Mouse (Mus musculus) NIH3T3 (cell line): Measurements from ENCODE around the gene Cby1.
"Not testable (repeated sequence)": the region's sequence is repeated elsewhere in the genome, so short reads cannot be mapped to it uniquely, and the experiment has no call there.

Source experiments
- DNase-seq: peaks from one replicate; pipeline ENCODE4 v3.0.0-alpha.2; 2012; ENCODE audit warnings: low read depth

Cby1 gene

GRCm38 (mm10) chr15:79658531-79659375 lies at the start of gene Cby1, which contains the start of gene Fam227a:
Gene Cby1, plus strand, starts transcription at chr15:79659199.
Gene Fam227a, minus strand, starts transcription at chr15:79658956.
- DNase-seq, result peak; percentile 97

GRCm38 (mm10) chr15:79609226-79609625 lies 49.8 kb upstream of the Cby1 start:
- DNase-seq, result no peak

GRCm38 (mm10) chr15:79615501-79615900 lies 43.5 kb upstream of the Cby1 start:
- DNase-seq, result no peak

GRCm38 (mm10) chr15:79616729-79617128 lies 42.3 kb upstream of the Cby1 start:
- peak; percentile 38 for DNase-seq

- no peak for DNase-seq
These were observed 41.9 kb upstream of the Cby1 start for GRCm38 (mm10) chr15:79617135-79617534.

- DNase-seq, result no peak
These were observed 40.5 kb upstream of the Cby1 start for GRCm38 (mm10) chr15:79618456-79618855.

- no peak for DNase-seq
These were observed 39.1 kb upstream of the Cby1 start for GRCm38 (mm10) chr15:79619770-79620414.

- DNase-seq, result no peak
These were observed 28.5 kb upstream of the Cby1 start for GRCm38 (mm10) chr15:79630471-79630870.

GRCm38 (mm10) chr15:79641135-79641817 lies 17.7 kb upstream of the Cby1 start:
- peak; percentile 27 for DNase-seq

- DNase-seq, result no peak
These were observed 13.5 kb upstream of the Cby1 start for GRCm38 (mm10) chr15:79645483-79645882.

- no peak for DNase-seq
These were observed 10.9 kb upstream of the Cby1 start for GRCm38 (mm10) chr15:79648130-79648529.

- peak; percentile 31 for DNase-seq
These were observed 8.4 kb upstream of the Cby1 start for GRCm38 (mm10) chr15:79650569-79650968.

- peak; percentile 57 for DNase-seq
These were observed 7.5 kb upstream of the Cby1 start for GRCm38 (mm10) chr15:79651481-79651880.

GRCm38 (mm10) chr15:79656451-79656850 lies 2.5 kb upstream of the Cby1 start:
- no peak for DNase-seq

- peak; percentile 95 for DNase-seq
These were observed 1.0 kb upstream of the Cby1 start for GRCm38 (mm10) chr15:79657837-79658530.

GRCm38 (mm10) chr15:79661852-79662251 lies 2.9 kb downstream of the Cby1 start:
- DNase-seq, result peak; percentile 62

- no peak for DNase-seq
These were observed 5.7 kb downstream of the Cby1 start for GRCm38 (mm10) chr15:79664666-79665065.

GRCm38 (mm10) chr15:79669195-79669594 lies 10.2 kb downstream of the Cby1 start:
- peak; percentile 41 for DNase-seq

- DNase-seq, result peak; percentile 95
These were observed 11.4 kb downstream of the Cby1 start, which contains the start of gene Tomm22 for GRCm38 (mm10) chr15:79670249-79670971. Gene Tomm22, plus strand, starts transcription at chr15:79670861.

GRCm38 (mm10) chr15:79670972-79671299 lies 11.9 kb downstream of the Cby1 start:
- DNase-seq, result no peak

- DNase-seq, result not testable (repeated sequence)
These were observed 12.9 kb downstream of the Cby1 start for GRCm38 (mm10) chr15:79671828-79672348.
